Mouse (Mus musculus) forebrain, embryonic 12.5 days (tissue): Measurements from ENCODE around the gene Wap. TPM values are rescaled to one million over a fixed set of nuclear protein-coding genes. Genes with fewer than 3 reads are reported as not detected.
A peak's percentile ranks its signal among the peaks of the same experiment; 100 is the strongest.

Experiments used
- ATAC-seq: fragments of 200-750 bp; cut with Nextera tagmentation; 2 replicates; pipeline ENCODE4 v1.8.0; 2017; ENCODE audit warnings: moderate TSS enrichment; ENCODE audit not compliant: low FRiP score
- H3K27ac ChIP-seq: fragments of 300-500 bp; sonication (generic); 2 replicates; pipeline ENCODE4 v1.5.1; 2016; ENCODE audit warnings: mild to moderate bottlenecking
- H3K27me3 ChIP-seq: fragments of 300-500 bp; sonication (generic); 2 replicates; pipeline ENCODE4 v1.6.1; 2016; ENCODE audit warnings: mild to moderate bottlenecking
- H3K36me3 ChIP-seq: fragments of 300-500 bp; sonication (generic); replicated peaks from 2 replicates; pipeline ENCODE4 v1.6.1; 2016; ENCODE audit warnings: mild to moderate bottlenecking
- H3K4me1 ChIP-seq: fragments of 300-500 bp; sonication (generic); 2 replicates; pipeline ENCODE4 v1.6.1; 2016
- H3K4me2 ChIP-seq: fragments of 300-500 bp; sonication (generic); 2 replicates; pipeline ENCODE4 v1.6.1; 2016; ENCODE audit warnings: mild to moderate bottlenecking, moderate library complexity
- H3K4me3 ChIP-seq: fragments of 300-500 bp; sonication (generic); replicated peaks from 2 replicates; pipeline ENCODE4 v1.5.1; 2016; ENCODE audit warnings: mild to moderate bottlenecking
- H3K9ac ChIP-seq: fragments of 300-500 bp; sonication (generic); 2 replicates; pipeline ENCODE4 v1.6.1; 2016; ENCODE audit warnings: mild to moderate bottlenecking
- H3K9me3 ChIP-seq: fragments of 300-500 bp; sonication (generic); 2 replicates; pipeline ENCODE4 v1.6.1; 2016
- WGBS: fragments of 180-500 bp; shearing (Covaris S2); methylation state at CpG from one replicate; pipeline ENCODE4 v1.1.7; 2016; 5-methylcytosine and 5-hydroxymethylcytosine counted together
- polyA plus RNA-seq: library from polyadenylated mRNA; unstranded; fragments of >200 nt; fragmentation: Nextera tagmentation; extraction: Ambion mirVana; gene quantifications from 2 replicates; pipeline ENCODE4 v1.2.1, GENCODE M21; 2016

Wap gene
- polyA plus RNA-seq, 1 experiment from 2014 or later = not detected

DNA sequence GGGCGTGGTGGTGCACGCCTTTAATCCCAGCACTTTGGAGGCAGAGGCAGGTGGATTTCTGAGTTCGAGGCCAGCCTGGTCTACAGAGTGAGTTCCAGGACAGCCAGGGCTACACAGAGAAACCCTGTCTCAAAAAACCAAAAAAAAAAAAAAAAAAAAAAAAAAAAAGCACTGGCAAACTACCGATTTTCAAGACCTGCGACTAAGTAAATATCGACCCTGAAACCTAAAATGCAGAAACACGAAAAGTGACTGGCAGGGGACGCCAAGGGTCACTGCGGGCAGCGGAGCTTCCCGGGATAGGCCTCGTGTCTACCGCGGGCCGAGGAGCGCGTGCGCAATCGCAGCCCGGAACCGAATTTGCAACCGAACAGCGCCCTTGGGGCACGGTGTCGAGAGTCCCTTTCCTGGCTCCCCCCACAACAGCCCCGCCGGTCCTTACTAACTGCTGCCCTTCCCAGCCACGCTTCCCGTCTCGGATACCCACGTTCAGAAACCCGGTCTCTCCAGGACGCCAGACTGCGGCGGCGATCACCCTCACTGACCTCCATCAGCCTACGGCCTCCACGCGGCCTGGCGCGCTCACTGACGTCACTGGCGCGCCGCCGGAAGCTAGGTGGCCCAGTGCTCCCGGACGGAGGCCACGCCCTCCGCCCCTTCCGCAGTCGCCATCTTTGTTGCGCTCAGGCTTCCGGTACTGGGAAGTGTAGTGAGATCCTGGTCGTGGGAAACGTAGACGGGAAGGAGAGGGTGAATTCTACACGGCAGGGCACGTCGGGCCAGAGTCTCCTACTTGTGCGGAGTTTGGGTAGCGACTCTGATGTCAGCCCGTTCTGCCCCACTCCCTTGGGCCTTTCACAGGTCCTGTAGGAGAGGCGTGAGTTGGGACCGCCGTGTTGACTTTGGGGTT, 12.7 kb downstream of the Wap start, which contains the start of gene Tbrg4:
Gene Tbrg4 (minus strand): TSS at position 590 of the 910 bp plus-strand sequence.
- Histone ChIP-seq H3K4me2 (peak within 1 kb of the TSS; percentile 78), H3K36me3 (peaks cover 38% of the 10 kb centered on the region), H3K9me3 (no peaks in the 10 kb centered on the region), H3K9ac (peak within 1 kb of the TSS; percentile 72), H3K27ac (peak within 1 kb of the TSS; percentile 87), H3K4me1 (peaks cover 30% of the 10 kb centered on the region), H3K27me3 (no peaks in the 10 kb centered on the region), H3K4me3 (peak within 1 kb of the TSS; percentile 79)
- WGBS = under 1% methylated on average over 66 of the region's 66 CpGs
- ATAC-seq = peak; percentile 96

DNA sequence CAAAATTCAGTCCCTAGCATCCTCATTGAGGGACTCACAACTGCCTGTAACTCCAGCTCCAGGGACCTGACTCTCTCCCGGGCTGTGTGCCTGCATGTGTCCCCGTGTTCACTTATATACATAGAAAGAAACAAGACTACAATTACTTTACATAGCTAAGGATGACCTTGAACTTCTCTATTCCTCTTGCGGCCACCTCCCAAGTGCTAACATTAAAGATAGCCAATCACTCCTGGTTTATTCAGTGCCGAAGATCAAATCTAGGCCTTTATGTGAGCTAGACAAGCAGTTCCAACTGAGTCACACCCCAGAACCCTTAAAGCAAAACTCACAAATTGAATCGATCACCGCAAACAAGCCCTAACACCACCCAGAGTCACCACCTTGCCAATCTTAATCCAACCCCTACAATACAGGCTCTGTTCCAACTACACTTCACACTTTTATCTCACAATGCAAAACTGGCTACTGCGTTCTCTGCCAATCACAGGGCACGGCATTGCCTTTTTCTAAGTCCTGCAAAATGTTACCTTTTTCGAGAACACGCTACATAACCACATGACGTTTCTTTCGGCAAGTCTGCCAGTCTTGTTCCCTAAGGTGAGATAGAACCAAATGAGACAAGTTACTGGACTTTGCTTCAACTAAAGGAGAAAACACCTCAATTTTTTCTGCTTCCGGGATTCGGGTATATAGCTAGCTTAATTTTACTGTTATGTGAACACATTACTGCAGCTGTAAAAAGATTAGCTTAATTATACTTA, 13.6 kb downstream of the Wap start:
- H3K27ac ChIP-seq = no peak overlapping the region

DNA sequence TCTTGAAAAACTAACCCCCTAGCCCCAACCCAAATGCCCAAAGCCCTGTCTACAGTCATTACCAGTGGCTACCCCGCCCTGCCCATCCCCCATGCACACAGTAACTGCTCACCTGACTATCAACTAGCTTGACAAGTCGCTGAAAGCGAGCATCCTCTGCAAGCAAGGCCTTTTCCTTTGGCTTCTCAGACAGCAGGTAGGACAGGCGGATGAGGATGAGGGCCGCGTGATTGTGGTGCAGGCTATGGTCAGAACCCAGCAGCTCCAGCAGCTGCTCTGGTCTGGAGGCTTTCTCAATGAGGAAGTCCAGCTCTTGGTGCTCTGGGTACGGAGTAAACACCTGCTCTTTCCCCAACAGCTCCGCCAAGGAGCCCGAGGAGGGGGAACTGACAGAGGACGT, 14.7 kb downstream of the Wap start:
- Histone ChIP-seq H3K4me1 (peaks cover 30% of the 10 kb centered on the region), H3K4me2 (no peak overlapping the region), H3K27ac (no peak overlapping the region), H3K9me3 (no peaks in the 10 kb centered on the region), H3K27me3 (no peaks in the 10 kb centered on the region), H3K36me3 (peaks cover 59% of the 10 kb centered on the region), H3K4me3 (no peak overlapping the region; the same call in 1 of the 2 replicates), H3K9ac (peak overlapping the region; percentile 29; the same call in 1 of the 2 replicates)
- WGBS = 88% methylated on average over 10 of the region's 10 CpGs
- ATAC-seq = no peak

More for the DNA sequence above, 13.6 kb downstream of the Wap start:
- no peak for ATAC-seq
- H3K36me3 ChIP-seq = peaks cover 48% of the 10 kb centered on the region
- peaks cover 30% of the 10 kb centered on the region for H3K4me1 ChIP-seq
- H3K9me3 ChIP-seq = no peaks in the 10 kb centered on the region
- no peaks in the 10 kb centered on the region for H3K27me3 ChIP-seq
- peak overlapping the region; percentile 79 for H3K4me3 ChIP-seq
- peak overlapping the region; percentile 53 for H3K4me2 ChIP-seq
- H3K9ac ChIP-seq = peak overlapping the region; percentile 72
- WGBS = 75% methylated on average over 14 of the region's 14 CpGs

DNA sequence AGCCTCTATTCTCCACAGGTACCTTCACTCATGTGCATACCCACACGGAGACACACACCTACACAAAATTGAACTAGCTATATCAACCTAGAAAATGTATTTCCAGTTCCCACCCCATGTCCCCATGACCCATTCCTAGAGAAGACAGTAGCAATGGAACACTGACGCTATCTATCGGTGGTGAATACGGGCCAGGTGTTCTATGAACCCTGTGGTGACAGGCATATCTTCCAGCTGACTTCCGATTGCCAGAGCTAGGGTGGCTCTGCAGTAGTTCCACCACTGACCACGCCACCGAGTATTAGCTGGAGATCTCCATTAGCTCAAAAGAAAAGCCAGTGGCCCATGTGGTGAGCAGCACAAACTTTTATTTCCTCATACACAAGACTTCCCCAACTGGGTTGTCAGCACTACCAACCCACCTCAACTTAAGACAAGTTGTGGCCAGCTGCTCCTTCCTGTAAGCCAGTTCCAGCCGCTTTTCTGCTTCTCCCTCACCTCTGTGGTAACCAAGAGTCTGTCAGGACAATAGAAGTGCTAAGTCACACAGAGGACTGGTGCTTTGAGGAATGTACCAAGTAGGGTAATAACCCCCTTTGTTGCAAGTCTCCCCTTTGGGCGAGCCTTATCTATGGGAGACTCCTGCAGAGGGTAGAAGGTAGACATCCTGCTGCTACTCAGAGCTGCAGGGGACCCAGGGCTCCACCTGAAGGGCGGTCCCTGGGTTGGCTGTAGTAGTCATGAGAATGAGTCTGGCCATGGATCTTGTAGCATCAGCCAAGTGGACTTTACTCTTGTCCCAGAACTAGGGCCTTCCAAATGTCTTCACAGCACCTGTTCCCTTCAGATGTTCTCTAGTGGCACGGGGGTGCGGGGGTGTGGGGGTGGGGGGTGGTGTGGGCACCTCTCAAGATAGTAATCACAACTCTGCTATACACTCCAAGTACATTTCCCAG, 22.9 kb downstream of the Wap start:
- H3K36me3 ChIP-seq = peaks cover 94% of the 10 kb centered on the region
- H3K9me3 ChIP-seq = no peaks in the 10 kb centered on the region
- no peak overlapping the region for H3K9ac ChIP-seq
- no peaks in the 10 kb centered on the region for H3K27me3 ChIP-seq
- no peaks in the 10 kb centered on the region for H3K4me1 ChIP-seq
- 92% methylated on average over 12 of the region's 12 CpGs for WGBS
- ATAC-seq = no peak
- no peak overlapping the region for H3K4me2 ChIP-seq
- H3K27ac ChIP-seq = no peak overlapping the region
- H3K4me3 ChIP-seq = no peak overlapping the region

DNA sequence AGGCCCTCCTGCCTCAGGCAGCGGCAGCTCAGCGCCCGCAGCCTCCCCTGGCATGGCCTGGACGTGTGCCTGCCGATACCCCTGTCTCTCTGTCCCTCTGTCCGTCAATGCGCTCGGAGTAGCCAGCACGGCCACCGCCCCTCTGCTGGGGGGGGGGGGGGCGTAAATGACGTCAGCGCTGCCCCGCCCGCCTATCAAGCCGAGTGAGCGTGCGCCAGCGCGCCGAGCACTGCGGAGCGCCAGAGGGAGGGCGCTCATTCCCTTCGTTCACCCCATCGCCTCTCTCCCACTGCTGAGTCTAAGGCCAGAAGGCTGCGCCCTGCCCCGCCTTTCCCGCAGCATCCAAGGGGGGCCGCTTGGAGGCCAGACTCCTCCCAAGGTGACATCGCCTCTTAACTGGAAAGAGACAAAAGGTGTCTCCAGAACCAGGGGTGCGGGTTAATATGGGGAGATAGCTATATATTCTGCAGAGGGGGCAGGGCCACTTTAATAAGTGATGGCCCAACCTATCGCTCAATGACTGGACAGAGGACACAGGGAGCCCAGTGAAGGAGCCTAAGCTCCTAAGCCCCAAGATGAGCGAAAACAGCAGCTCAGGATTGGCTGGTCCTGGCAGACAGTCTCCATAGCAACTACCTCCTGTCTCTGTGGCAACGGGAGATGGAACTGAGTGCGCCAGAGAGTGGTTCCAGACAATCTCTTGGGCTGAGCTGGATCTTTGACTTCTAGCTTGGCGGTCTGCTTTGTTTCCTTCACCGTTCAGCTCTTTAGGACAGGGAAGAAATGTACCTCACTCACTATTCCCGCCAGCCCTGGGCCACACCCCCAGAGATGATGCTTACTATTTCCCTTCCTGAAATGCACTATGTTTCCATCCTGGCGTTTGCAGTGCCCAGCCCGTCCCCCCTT, 32.7 kb downstream of the Wap start, which contains the start of gene Nacad:
Gene Nacad (minus strand): TSS at position 563 of the 909 bp plus-strand sequence.
- Histone ChIP-seq H3K4me2 (peak within 1 kb of the TSS; percentile 78), H3K27me3 (peaks cover 23% of the 10 kb centered on the region), H3K4me1 (peaks cover 56% of the 10 kb centered on the region), H3K9me3 (no peaks in the 10 kb centered on the region), H3K36me3 (peaks cover 26% of the 10 kb centered on the region), H3K4me3 (peak within 1 kb of the TSS; percentile 56), H3K9ac (peak within 1 kb of the TSS; percentile 69), H3K27ac (peak within 1 kb of the TSS; percentile 93)
- 4% methylated on average over 26 of the region's 41 CpGs for WGBS
- peak; percentile 91 for ATAC-seq

DNA sequence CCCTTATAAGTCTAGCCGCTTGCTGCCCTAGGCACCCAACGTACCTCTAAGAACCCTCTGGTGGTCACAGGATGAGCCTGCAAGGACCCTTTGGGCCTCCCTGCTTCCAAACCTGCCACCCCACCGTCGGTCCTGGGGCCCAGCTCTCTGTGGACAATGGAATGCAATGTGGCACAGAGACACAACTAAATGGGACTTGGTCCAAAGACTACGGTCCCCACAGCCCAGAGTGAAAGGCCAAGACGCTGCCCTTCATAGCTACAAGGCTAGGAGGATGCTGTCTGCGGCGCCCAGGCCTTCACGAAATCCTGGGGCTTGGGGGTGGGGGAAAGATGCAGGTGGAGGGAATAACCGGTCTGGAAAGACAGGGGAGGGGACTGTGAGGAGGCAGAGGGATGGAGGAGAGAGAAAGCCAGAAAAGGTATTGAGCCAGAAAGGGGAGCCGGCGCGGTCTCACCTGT, 33.4 kb downstream of the Wap start:
- peak overlapping the region; percentile 69 for H3K9ac ChIP-seq
- H3K9me3 ChIP-seq = no peaks in the 10 kb centered on the region
- H3K36me3 ChIP-seq = peaks cover 25% of the 10 kb centered on the region
- ATAC-seq = peak; percentile 0; the same call in 1 of the 2 replicates
- H3K27me3 ChIP-seq = peaks cover 23% of the 10 kb centered on the region
- H3K27ac ChIP-seq = peak overlapping the region; percentile 93
- peaks cover 62% of the 10 kb centered on the region for H3K4me1 ChIP-seq
- 6% methylated on average over 13 of the region's 13 CpGs for WGBS
- peak overlapping the region; percentile 78 for H3K4me2 ChIP-seq
- H3K4me3 ChIP-seq = peak overlapping the region; percentile 56

DNA sequence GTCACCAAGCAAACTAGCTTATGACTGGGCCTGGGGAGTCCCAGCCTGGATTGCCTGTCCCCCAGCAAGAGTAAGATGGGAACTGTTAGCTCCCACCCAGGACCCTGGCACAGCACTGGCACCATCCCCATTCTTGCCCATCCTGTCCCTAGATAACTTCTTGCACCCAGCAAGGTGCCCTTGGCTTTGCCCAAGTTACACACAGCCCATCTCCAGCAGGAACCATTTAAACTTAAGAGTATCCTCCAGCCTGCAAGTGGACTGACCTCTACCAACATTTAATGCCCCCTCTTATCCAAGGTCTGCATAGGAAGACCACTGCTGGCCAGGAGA, 33.9 kb downstream of the Wap start:
- ATAC-seq = no peak
- peaks cover 23% of the 10 kb centered on the region for H3K27me3 ChIP-seq
- H3K9me3 ChIP-seq = no peaks in the 10 kb centered on the region
- H3K27ac ChIP-seq = peak overlapping the region; percentile 93
- peaks cover 24% of the 10 kb centered on the region for H3K36me3 ChIP-seq
- peak overlapping the region; percentile 56 for H3K4me3 ChIP-seq
- H3K9ac ChIP-seq = peak overlapping the region; percentile 69
- H3K4me2 ChIP-seq = peak overlapping the region; percentile 78
- peaks cover 66% of the 10 kb centered on the region for H3K4me1 ChIP-seq

DNA sequence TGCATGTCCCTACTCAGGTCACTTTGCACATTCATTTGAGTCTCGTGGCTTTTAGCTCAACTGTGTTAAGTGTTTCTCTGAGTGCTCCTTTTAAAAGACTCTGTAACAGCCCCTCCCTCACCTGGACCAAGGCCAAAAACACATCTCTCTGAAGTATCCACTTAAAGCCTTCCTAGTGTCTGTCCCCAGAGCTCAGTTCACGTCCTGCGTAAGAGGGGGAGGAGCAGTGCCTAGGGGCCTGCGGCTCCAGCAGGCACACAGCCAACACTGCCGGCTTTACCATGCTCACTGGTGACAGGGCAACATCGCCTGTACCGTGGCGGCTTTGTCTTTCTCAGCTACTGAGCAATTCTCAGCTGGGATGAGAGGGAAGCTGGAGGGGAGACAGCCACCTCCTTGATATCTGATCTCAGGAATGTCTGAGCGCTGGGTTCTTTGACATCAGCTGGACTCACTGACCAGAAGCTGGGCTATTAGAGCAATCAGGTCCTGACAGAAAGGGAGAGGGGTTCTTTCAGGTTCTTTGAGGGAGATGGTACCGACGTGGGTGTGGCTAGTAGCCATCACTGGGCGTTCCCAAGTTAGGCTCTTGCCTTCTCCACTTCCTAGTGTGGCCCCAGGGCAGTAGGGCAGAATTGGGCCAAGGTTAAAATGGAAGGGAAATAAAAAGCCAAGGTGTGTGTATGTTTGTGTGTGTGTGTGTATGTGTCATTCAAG, 34.4 kb downstream of the Wap start:
- Histone ChIP-seq H3K36me3 (peaks cover 24% of the 10 kb centered on the region), H3K4me1 (peaks cover 72% of the 10 kb centered on the region), H3K4me3 (peak overlapping the region; percentile 56), H3K27me3 (peaks cover 23% of the 10 kb centered on the region), H3K27ac (peak overlapping the region; percentile 93), H3K9ac (peak overlapping the region; percentile 69), H3K9me3 (no peaks in the 10 kb centered on the region), H3K4me2 (peak overlapping the region; percentile 78)
- 20% methylated on average over 12 of the region's 12 CpGs for WGBS
- peak; percentile 59 for ATAC-seq

DNA sequence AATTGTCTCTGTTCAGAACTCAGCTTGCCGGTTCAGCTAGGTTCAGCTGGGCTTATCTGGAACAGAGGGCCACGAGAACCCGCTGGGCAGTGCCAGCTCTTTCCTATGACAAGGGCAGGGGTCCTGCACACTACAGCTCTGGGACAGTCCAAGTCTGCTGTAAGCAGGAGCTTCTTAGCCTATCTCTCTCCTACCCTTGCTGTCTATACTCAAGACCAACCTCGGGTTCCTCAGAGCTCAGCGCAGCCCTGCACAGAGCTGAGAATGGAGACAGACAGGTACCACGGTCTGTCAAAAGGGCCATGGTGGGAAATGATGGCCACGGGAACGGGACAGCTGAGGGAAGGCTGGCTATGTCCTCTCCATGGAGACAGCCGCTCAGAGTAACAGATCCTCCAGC, 35.2 kb downstream of the Wap start:
- H3K4me2 ChIP-seq = peak overlapping the region; percentile 78
- WGBS = 79% methylated on average over 9 of the region's 9 CpGs
- H3K4me3 ChIP-seq = peak overlapping the region; percentile 56
- H3K27me3 ChIP-seq = peaks cover 23% of the 10 kb centered on the region
- no peak overlapping the region for H3K27ac ChIP-seq
- H3K9ac ChIP-seq = peak overlapping the region; percentile 69; the same call in 1 of the 2 replicates
- no peak for ATAC-seq
- H3K36me3 ChIP-seq = peaks cover 27% of the 10 kb centered on the region
- H3K9me3 ChIP-seq = no peaks in the 10 kb centered on the region
- peaks cover 80% of the 10 kb centered on the region for H3K4me1 ChIP-seq

DNA sequence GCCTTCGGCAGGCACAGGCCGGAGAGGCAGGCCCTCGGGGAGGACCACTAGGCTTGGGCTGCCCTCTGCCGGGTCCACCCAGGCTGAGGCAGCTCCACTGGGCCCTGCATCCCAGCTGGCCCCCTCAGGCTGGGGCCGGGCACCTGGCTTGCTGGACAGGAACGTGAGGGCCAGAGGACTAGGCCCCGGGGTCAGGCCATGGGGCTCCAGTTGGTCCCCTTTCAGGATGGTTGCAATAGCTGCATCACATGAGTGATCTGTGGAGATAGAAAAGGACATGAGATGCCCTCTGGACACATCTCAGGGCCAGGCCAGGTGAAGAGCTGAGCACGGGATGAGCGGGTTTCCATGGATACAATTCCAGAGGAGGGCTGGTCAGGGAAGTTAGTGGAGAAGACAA, 35.8 kb downstream of the Wap start:
- 0 out of 2 replicates have a peak overlapping the region, but pooled peaks have one; percentile 7 for H3K9ac ChIP-seq
- H3K27me3 ChIP-seq = peaks cover 23% of the 10 kb centered on the region
- ATAC-seq = no peak
- H3K4me3 ChIP-seq = no peak overlapping the region
- H3K9me3 ChIP-seq = no peaks in the 10 kb centered on the region
- H3K4me2 ChIP-seq = peak overlapping the region; percentile 78
- WGBS = 82% methylated on average over 9 of the region's 9 CpGs
- no peak overlapping the region for H3K27ac ChIP-seq
- peaks cover 85% of the 10 kb centered on the region for H3K4me1 ChIP-seq
- peaks cover 33% of the 10 kb centered on the region for H3K36me3 ChIP-seq
